Mouse (Mus musculus) forebrain, embryonic 12.5 days (tissue): Measurements from ENCODE around the gene Gpr137. TPM values are rescaled to one million over a fixed set of nuclear protein-coding genes. Genes with fewer than 3 reads are reported as not detected.
A peak's percentile ranks its signal among the peaks of the same experiment; 100 is the strongest.
"Not testable (repeated sequence)": the region's sequence is repeated elsewhere in the genome, so short reads cannot be mapped to it uniquely, and the experiment has no call there.

ENCODE experiments used
- ATAC-seq: fragments of 200-750 bp; cut with Nextera tagmentation; 2 replicates; pipeline ENCODE4 v1.8.0; 2017; ENCODE audit warnings: moderate TSS enrichment; ENCODE audit not compliant: low FRiP score
- H3K27ac ChIP-seq: fragments of 300-500 bp; sonication (generic); 2 replicates; pipeline ENCODE4 v1.5.1; 2016; ENCODE audit warnings: mild to moderate bottlenecking
- H3K27me3 ChIP-seq: fragments of 300-500 bp; sonication (generic); 2 replicates; pipeline ENCODE4 v1.6.1; 2016; ENCODE audit warnings: mild to moderate bottlenecking
- H3K36me3 ChIP-seq: fragments of 300-500 bp; sonication (generic); replicated peaks from 2 replicates; pipeline ENCODE4 v1.6.1; 2016; ENCODE audit warnings: mild to moderate bottlenecking
- H3K4me1 ChIP-seq: fragments of 300-500 bp; sonication (generic); 2 replicates; pipeline ENCODE4 v1.6.1; 2016
- H3K4me2 ChIP-seq: fragments of 300-500 bp; sonication (generic); 2 replicates; pipeline ENCODE4 v1.6.1; 2016; ENCODE audit warnings: mild to moderate bottlenecking, moderate library complexity
- H3K4me3 ChIP-seq: fragments of 300-500 bp; sonication (generic); replicated peaks from 2 replicates; pipeline ENCODE4 v1.5.1; 2016; ENCODE audit warnings: mild to moderate bottlenecking
- H3K9ac ChIP-seq: fragments of 300-500 bp; sonication (generic); 2 replicates; pipeline ENCODE4 v1.6.1; 2016; ENCODE audit warnings: mild to moderate bottlenecking
- H3K9me3 ChIP-seq: fragments of 300-500 bp; sonication (generic); 2 replicates; pipeline ENCODE4 v1.6.1; 2016
- WGBS: fragments of 180-500 bp; shearing (Covaris S2); methylation state at CpG from one replicate; pipeline ENCODE4 v1.1.7; 2016; 5-methylcytosine and 5-hydroxymethylcytosine counted together
- polyA plus RNA-seq: library from polyadenylated mRNA; unstranded; fragments of >200 nt; fragmentation: Nextera tagmentation; extraction: Ambion mirVana; gene quantifications from 2 replicates; pipeline ENCODE4 v1.2.1, GENCODE M21; 2016

Gpr137 gene
- polyA plus RNA-seq, 1 experiment from 2014 or later: 33.1 TPM

DNA sequence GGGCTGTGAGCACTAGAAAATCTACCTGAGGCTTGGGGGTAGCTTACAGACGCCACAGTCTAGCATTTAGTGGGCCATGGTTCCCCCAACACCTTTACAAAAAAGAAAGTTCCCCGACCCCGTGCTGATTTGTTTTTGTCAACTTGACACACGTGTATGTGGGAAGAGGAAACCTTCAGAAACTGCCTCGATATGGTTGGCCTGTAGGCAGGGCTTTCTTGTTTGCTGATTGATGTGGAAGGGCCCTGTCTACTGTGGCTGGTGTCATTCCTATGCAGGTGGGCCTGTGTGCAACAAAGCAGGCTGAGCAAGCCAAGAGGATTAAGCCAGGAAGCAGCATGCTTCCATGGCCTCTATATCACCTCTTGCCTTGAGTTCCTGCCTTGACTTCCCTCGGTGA lies 29.2 kb downstream of the Gpr137 start:
- no peak overlapping the region for H3K9ac ChIP-seq
- 88% methylated on average over 6 of the region's 6 CpGs for whole genome bisulfite sequencing

DNA sequence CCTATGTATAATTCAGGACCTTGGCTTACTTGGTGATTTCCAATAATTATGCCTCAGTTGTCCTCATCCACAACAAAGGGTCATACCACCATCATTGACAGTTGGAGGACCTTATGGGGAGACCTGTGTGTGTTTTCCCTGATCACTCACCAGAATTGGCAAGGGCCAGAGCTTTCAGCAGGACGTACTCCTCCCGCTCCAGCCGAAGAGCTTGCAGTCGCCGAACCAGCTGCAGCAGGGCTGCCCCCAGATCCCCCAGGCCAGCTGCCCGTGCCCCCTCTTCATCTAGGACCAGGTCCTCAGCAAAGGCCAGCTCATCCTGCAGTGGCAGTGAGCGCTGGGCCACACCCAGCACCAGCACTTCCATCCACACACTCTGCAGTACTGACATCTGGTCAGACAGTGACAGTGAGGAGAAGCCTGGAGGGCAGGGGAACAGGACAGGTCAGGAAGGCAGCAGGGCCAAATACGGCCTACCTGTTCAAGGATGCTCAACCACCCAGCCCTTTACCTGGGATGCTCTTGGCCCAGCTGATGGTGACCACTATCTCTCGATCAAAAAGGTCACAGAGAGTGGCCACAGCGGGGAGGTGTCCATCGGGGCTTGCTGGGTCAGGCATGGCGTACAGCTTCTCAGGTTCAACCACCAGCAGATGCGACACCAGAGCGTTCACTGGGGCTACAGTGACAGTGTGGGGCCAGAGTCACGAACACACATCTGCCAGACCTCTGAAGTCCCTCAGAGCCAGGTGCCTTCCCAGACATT lies 29.9 kb downstream of the Gpr137 start:
- H3K4me3 ChIP-seq: no peak overlapping the region
- peaks cover 28% of the 10 kb centered on the region for H3K4me1 ChIP-seq
- no peaks in the 10 kb centered on the region for H3K9me3 ChIP-seq
- no peaks in the 10 kb centered on the region for H3K27me3 ChIP-seq
- WGBS: 91% methylated on average over 15 of the region's 15 CpGs
- H3K27ac ChIP-seq: no peak overlapping the region
- no peak for ATAC-seq
- no peak overlapping the region for H3K4me2 ChIP-seq
- no peak overlapping the region for H3K9ac ChIP-seq
- peaks cover 35% of the 10 kb centered on the region for H3K36me3 ChIP-seq

More for the DNA sequence above, 29.2 kb downstream of the Gpr137 start:
- Histone ChIP-seq H3K27ac (no peak overlapping the region), H3K36me3 (peaks cover 34% of the 10 kb centered on the region), H3K4me2 (no peak overlapping the region), H3K9me3 (no peaks in the 10 kb centered on the region), H3K27me3 (no peaks in the 10 kb centered on the region), H3K4me1 (peaks cover 22% of the 10 kb centered on the region), H3K4me3 (no peak overlapping the region)
- no peak for ATAC-seq

DNA sequence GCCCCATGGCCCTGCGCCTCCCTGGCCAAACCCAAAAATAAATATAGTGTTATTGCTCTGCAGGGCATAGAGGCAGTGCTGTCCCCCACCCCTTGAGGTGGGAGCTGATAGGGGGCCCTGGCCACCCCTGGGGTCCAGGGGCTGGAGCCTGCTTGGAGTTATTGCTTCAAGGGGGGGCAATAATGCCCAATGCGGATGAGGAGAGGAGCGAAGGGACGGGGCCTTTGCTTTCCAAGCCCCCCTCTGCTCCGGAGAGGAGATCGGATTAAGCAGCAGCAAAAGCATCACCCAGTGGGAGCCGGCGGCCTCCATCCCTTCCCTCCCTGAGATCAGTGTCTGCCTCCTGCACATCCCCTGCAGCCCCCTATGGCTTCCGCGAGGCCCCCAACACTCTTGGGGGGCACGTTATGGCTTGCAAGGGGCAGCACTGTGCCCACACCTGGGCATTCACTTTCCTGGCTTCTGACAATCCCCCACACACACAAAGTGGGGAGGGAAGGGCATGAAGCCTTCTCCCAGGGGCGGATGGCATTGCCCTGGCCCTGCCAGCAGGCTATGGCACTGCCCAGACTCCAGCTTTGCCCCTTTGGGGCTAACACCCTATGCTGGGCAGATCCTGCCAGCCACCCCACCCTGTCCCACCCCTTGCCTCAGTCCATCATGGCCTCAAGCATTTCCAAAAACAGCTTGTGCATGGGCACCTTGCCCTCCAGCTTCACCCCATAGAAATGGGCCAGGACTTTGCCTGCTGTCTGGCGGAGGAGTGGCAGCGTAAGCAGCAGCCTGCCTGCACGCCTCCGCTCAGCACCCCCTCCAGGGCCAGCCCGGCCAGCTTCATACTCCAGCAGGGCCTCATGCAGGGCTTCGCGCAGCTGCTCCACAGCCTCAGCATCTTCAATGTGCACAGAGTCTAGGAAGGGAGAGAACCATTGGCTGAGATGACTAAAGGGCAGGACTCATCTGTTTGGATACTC lies 30.9 kb downstream of the Gpr137 start:
- Histone ChIP-seq H3K4me1 (peaks cover 29% of the 10 kb centered on the region), H3K4me2 (peak overlapping the region; percentile 72), H3K9ac (0 out of 2 replicates have a peak overlapping the region, but pooled peaks have one; percentile 13), H3K27me3 (no peaks in the 10 kb centered on the region), H3K9me3 (no peaks in the 10 kb centered on the region), H3K4me3 (peak overlapping the region; percentile 25), H3K27ac (no peak overlapping the region), H3K36me3 (peaks cover 45% of the 10 kb centered on the region)
- 87% methylated on average over 19 of the region's 19 CpGs for WGBS
- no peak for ATAC-seq

DNA sequence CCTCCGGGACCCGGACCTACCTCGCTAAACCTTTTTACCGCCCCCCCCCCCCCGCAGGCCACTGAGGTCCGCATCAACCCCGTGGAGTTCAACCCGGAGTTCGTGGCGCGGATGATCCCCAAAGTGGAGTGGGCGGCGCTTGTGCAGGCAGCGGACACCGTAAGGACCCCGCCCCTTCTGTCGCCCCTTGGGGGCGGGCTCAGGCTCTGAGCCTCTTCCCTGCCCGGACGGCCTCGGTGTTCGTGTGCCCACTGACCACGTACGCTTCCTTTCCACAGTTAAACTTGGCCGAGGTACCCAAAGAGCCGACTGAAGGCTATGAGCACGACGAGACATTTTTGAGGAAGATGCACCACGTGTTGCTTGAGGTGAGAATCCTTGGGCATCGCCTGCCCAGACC lies 32.0 kb downstream of the Gpr137 start:
- not testable (repeated sequence) for H3K9me3 ChIP-seq, H3K27me3 ChIP-seq
- peak overlapping the region; percentile 65 for H3K4me3 ChIP-seq
- H3K36me3 ChIP-seq: peaks cover 53% of the 10 kb centered on the region
- 2% methylated on average over 30 of the region's 30 CpGs for WGBS
- peak overlapping the region; percentile 72 for H3K9ac ChIP-seq
- peak; percentile 42 for ATAC-seq
- H3K27ac ChIP-seq: peak overlapping the region; percentile 98
- H3K4me2 ChIP-seq: peak overlapping the region; percentile 72
- H3K4me1 ChIP-seq: peaks cover 29% of the 10 kb centered on the region

DNA sequence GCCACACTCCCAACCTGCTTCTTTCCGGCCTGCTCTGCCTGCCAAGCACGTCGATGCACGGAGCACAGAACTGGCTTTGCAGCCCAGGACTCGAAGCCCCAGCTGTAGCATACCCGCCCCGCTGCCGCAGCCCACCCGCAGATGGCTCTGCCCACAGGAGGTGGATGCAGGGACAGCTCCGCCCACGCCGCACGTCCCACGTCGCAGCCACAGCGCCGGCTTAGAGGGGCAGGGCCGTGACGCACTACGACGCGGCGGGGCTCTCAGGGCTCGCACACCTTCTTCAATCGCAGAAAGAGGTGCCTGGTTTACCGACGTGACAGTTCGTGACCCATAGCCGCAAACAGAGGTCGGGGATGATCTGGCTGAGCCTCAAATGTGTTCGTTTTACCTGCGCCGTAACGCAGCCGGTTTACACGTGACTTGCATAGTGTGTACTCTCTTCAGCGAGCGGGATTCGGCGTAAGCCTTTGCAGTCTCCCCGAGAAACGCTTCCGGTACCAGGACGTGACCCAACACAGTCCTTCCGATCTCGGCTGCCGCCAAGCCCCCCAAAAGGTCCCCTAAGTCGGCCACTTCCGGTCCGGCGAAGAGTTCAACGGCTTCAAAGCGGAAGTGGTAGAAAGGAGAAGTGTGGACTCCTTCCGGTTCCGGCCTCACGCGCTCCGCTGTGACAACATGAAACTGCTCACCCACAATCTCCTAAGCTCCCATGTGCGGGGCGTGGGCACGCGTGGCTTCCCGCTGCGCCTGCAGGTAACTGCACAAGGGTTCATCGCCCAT lies 32.6 kb downstream of the Gpr137 start, which contains the start of the genes Trmt112 and Prdx5:
Gene Trmt112, plus strand, starts transcription at position 192 of the 783 bp plus-strand sequence.
Gene Prdx5, minus strand, starts transcription at position 600 of the 783 bp plus-strand sequence.
- peaks cover 29% of the 10 kb centered on the region for H3K4me1 ChIP-seq
- H3K9me3 ChIP-seq: no peaks in the 10 kb centered on the region
- H3K27me3 ChIP-seq: no peaks in the 10 kb centered on the region
- ATAC-seq: peak; percentile 92
- peak within 1 kb of the TSS; percentile 72 for H3K9ac ChIP-seq
- H3K4me3 ChIP-seq: peak within 1 kb of the TSS; percentile 65
- under 1% methylated on average over 65 of the region's 65 CpGs for WGBS
- H3K4me2 ChIP-seq: peak within 1 kb of the TSS; percentile 72
- H3K36me3 ChIP-seq: peaks cover 60% of the 10 kb centered on the region
- H3K27ac ChIP-seq: peak within 1 kb of the TSS; percentile 98

DNA sequence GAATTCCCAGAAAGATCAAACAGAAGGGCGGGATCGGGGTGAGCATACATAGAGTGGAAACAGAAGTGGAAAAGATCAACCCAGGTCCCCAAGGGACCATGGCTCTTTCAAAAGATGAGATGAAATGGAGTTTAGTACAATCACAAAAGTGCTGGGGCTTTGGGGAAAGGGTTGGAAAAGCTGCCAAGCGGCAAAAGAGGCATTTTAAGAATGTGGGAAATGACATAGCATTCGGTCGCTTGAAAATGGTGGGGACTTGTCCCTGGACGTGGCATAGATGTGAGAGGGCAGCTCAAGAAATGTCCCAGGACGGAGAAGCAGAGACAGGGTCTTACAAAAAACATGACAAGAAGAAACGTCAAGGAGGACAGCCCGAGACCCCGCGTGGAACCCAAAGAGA lies 33.3 kb downstream of the Gpr137 start:
- peak overlapping the region; percentile 65 for H3K4me3 ChIP-seq
- peaks cover 29% of the 10 kb centered on the region for H3K4me1 ChIP-seq
- peak overlapping the region; percentile 72 for H3K4me2 ChIP-seq
- H3K27me3 ChIP-seq: no peaks in the 10 kb centered on the region
- H3K9me3 ChIP-seq: no peaks in the 10 kb centered on the region
- ATAC-seq: no peak
- H3K36me3 ChIP-seq: peaks cover 63% of the 10 kb centered on the region
- H3K27ac ChIP-seq: peak overlapping the region; percentile 98
- WGBS: 12% methylated on average over 11 of the region's 11 CpGs
- peak overlapping the region; percentile 72 for H3K9ac ChIP-seq

DNA sequence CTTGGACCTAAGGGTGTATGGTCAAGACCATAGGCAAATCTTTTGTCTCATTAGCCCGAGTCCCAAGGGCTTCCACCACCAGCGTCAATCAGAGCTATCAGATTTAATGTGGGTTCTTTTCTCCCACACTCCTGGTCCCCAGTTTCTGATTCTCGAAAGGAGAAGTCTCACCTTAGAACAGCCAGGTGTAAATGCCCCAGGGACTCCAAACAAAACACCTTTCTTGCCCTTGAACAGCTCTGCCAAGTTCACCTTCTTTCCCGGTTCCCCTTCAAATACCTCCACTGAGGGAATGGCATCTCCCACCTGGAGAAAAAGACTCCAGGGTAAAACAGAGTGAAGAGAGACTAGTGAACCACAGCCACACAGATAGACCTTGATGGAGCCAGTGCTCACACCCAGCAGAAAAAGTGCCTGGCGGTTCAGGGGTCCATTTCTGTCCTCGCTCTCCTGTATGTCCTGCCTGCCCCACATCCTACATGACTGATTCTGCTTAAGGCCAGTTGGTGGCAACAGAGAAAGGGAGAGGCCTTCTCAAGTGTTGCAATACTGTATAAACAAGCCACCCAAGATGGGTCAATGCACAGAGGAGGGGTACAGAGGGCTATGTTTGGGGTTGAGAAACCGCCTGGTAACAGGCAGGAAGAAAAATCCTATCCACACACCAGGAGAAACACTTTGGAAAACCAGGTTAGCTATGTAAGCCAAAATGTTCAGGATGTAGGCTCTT lies 34.3 kb downstream of the Gpr137 start:
- Histone ChIP-seq H3K4me3 (peak overlapping the region; percentile 65), H3K9me3 (no peaks in the 10 kb centered on the region), H3K27me3 (no peaks in the 10 kb centered on the region), H3K27ac (no peak overlapping the region), H3K4me2 (peak overlapping the region; percentile 72), H3K4me1 (peaks cover 29% of the 10 kb centered on the region), H3K9ac (peak overlapping the region; percentile 72), H3K36me3 (peaks cover 55% of the 10 kb centered on the region)
- 92% methylated on average over 7 of the region's 7 CpGs for WGBS
- no peak for ATAC-seq

DNA sequence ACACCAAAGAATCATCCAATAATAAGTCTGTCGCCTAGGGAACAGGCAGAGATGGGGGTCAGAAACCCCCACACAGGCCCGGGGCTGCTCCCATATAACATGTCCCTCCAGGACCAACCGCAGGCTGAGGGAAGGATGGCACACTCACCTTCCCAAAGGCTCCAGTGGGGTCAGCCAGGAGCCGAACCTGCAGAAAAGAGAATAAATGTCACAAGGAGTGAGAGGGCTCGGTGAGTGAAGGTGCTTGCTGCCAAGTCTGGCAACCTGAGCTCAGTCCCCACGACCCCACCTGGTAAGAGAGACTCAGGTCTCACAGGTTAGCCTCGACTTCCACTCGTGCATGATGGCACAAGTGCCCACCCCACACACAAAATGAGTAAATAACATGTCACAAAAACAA lies 35.2 kb downstream of the Gpr137 start:
- 91% methylated on average over 8 of the region's 8 CpGs for WGBS

DNA sequence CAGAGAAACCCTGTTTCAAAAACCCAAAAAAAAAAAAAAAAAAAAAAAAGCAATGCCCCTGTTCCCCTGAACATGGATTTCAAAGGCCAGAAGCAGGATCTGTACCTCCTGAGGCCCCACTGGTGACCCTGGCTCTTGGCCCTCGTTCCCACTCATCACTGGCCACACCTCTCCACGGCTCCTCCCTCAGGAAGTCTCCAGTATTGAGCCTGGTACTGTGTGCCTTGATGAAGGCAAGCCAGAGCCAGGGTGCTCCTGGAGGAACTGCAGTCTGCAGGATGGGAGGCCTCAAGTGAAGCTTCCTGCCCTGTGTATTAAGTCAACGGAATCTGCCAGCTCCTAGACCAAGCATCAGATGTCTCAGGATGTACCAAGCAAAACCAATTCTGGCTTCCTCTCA lies 36.1 kb downstream of the Gpr137 start:
- Histone ChIP-seq H3K4me1 (peaks cover 22% of the 10 kb centered on the region), H3K27me3 (no peaks in the 10 kb centered on the region), H3K9me3 (no peaks in the 10 kb centered on the region), H3K36me3 (peaks cover 37% of the 10 kb centered on the region), H3K4me2 (no peak overlapping the region), H3K4me3 (no peak overlapping the region), H3K27ac (no peak overlapping the region), H3K9ac (no peak overlapping the region)
- no peak for ATAC-seq
- WGBS: 90% methylated on average over 3 of the region's 3 CpGs

More for the DNA sequence above, 35.2 kb downstream of the Gpr137 start:
- Histone ChIP-seq H3K27me3 (no peaks in the 10 kb centered on the region), H3K4me2 (no peak overlapping the region), H3K4me1 (peaks cover 29% of the 10 kb centered on the region), H3K9ac (no peak overlapping the region), H3K27ac (no peak overlapping the region), H3K4me3 (no peak overlapping the region), H3K36me3 (peaks cover 46% of the 10 kb centered on the region), H3K9me3 (no peaks in the 10 kb centered on the region)
- ATAC-seq: no peak

DNA sequence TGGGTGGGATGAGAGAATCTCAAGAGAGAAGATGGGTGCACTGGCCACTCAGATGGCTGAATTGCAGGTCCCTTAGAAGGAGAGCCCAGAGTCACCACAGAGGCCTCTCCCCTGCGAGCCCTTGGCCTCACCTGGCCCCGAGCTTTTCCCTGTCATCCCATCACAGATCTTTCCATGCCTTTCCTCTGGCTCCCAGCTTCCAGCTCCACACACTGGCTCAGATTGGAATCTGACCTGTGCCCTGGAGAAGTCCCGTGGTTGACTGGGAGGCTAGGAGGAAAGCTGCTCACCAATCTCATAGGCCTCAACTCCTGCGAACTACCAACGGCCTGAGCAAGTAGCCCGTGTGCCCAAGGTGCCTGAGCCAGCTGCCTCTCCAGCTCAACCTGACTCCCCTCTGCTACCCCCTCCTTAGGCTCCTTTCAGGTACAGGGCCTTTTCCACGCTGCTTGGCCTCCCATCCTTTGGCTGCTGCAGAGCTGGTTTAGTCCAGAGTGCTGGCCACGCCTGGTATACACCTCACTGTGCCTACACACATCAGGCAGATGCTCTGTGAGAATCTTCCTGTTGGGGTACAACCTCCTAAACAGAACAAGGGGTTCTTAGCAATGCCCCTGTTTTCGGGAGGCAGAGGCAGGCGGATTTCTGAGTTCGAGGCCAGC lies 36.7 kb downstream of the Gpr137 start:
- Histone ChIP-seq H3K36me3 (peaks cover 34% of the 10 kb centered on the region), H3K27ac (no peak overlapping the region), H3K9ac (no peak overlapping the region), H3K27me3 (no peaks in the 10 kb centered on the region), H3K4me3 (no peak overlapping the region), H3K9me3 (no peaks in the 10 kb centered on the region), H3K4me1 (peaks cover 18% of the 10 kb centered on the region), H3K4me2 (no peak overlapping the region)
- 92% methylated on average over 11 of the region's 11 CpGs for WGBS
- no peak for ATAC-seq

DNA sequence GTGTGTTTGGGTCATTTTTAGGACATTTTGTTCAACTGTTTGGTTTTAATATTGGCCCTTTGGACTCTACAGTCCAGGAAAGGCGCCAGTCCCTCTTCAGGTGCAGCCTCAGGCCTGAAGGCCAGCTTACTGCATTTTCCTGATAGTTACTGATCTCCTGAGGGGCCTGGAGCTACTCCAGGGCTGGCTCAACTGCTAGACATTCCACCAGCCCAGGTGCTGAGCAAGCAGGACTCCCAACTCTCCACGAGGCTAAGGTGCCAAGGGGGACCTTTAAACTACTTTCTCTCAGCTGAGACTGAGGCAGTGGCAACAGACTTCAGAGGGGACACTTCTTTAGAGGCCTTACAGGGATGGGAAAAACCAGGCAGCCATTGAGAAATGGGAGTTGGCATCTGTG lies 37.4 kb downstream of the Gpr137 start:
- H3K27ac ChIP-seq: no peak overlapping the region
- no peak overlapping the region for H3K9ac ChIP-seq
- ATAC-seq: no peak
- no peaks in the 10 kb centered on the region for H3K27me3 ChIP-seq
- H3K9me3 ChIP-seq: no peaks in the 10 kb centered on the region
- H3K36me3 ChIP-seq: peaks cover 34% of the 10 kb centered on the region
- no peak overlapping the region for H3K4me2 ChIP-seq
- 83% methylated on average over 2 of the region's 2 CpGs for WGBS
- no peak overlapping the region for H3K4me3 ChIP-seq
- peaks cover 18% of the 10 kb centered on the region for H3K4me1 ChIP-seq
